Mouse (Mus musculus): ENCODE data around the gene Nid1. TPM values are rescaled to one million over a fixed set of nuclear protein-coding genes. Genes with fewer than 3 reads are reported as not detected.
"Not testable (repeated sequence)": the region's sequence is repeated elsewhere in the genome, so short reads cannot be mapped to it uniquely, and the experiment has no call there.

Gene Nid1
- polyA plus RNA-seq, 1 experiment from 2014 or later = 75.8 TPM

DNA sequence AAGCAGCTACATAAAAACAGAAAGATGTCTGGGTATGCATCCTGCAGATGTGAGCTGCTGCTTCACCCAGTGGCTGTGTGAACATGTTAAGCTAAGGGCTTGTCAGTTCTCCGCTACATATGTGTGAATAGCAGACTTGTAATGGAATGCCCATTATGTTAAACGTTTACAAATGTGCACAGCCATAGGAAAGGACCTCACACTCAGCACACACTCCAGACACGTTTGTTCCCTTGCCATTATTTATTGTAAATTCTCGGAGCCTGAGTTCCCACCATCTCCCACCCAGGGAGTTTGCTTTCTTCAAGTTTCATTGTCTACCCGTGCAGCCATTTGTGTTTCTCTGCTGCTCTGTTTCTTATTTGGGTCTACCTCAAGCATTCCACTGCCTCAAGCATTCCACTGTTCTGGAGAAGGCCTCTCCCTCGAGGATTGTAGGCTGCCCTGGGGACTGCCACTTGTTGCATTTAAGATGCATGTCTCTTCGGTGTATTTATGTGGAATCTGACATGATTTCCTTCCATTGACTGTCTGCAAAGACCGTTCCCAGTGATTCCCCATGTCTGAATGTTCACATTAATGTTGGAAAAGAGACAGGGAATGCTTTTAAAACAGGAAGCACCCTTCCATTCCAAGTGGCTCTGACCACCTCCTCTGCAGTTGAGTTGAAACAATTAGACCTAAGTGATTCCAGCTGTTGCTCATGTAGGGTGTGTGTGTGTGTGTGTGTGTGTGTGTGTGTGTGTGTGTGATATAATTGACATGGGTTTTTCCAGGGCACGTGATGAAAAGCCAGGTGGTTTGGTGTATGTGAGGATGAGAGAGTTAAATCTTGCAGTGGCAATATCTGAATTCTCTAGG is 18.5 kb downstream of the Nid1 start:
- not testable (repeated sequence) for H3K9ac ChIP-seq; H3K36me3 ChIP-seq; H3K4me3 ChIP-seq; H3K4me1 ChIP-seq (replicated peaks); ATAC-seq (replicated peaks; ENCODE audit: insufficient number of reproducible peaks, insufficient read depth, low FRiP score, low read depth); H3K27ac ChIP-seq; H3K4me2 ChIP-seq; H3K9me3 ChIP-seq (replicated peaks); H3K27me3 ChIP-seq
- 46% methylated on average over 9 of the region's 9 CpGs for WGBS

DNA sequence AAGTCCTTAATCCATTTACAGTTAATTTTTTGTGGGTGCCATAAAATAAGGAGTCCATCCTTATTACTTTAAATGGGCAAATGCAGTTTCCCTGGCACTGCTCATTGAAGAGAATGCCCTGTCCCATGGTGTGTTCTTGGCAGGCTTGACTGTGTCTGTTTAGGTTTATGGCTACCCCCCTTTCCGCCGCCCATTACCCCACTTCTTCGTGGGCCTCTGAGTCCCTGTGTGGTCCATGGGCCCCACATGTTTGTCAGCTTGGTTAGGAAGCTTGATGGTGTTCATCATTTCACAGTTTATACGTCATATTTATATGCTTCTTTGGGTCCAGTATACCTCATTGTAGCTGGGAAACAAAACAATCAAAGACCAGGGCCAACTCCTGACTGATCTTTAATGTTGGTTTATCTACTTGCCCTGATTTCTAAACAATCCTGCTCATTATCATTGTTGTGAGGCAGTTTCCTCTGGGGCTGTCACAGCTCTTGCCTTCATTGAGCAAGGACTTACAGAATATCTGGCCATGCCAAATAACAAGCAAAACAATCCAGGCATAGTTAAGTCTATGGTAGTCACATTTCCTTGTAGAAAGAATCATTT is 20.9 kb downstream of the Nid1 start:
- Histone ChIP-seq H3K4me2 (no peak overlapping the region), H3K27me3 (no peaks in the 10 kb centered on the region), H3K36me3 (no peaks in the 10 kb centered on the region), H3K4me3 (no peak overlapping the region), H3K9me3 (replicated peaks) (no peaks in the 10 kb centered on the region), H3K27ac (no peak overlapping the region), H3K9ac (no peak overlapping the region), H3K4me1 (replicated peaks) (peaks cover 7% of the 10 kb centered on the region; the same call in 1 of the 2 replicates)
- WGBS = 72% methylated on average over 4 of the region's 4 CpGs
- ATAC-seq (replicated peaks; ENCODE audit: insufficient number of reproducible peaks, insufficient read depth, low FRiP score, low read depth) = no peak

DNA sequence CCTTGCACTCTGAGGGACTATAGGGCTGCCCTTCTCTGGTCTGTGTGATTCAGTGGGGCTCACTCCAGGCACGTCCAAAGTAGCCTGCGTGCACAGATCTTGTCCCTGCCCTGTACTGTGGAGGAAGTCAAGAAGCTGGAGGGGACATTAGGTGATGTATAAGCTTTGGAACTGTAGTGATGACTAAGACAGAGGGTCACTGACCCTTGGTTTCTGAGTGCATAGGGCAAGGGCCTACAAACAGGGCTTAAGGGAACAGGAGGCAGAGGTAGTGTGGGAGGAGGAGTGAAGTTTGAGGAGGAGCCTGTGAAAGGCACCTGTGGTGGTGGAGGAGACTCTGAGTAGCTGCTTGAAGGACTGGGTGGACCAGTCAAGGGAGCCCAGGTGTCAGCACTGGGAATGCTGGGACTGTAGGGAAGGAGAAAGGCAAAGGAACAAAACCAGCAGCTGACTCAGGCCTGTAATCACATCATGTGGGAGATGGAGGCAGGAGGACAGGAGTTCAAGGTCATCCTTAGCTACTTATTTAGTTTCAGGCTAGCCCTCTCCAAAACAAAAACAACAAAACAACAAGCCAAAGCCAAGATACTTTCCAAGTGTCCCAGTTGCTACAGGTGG is 23.3 kb downstream of the Nid1 start:
- WGBS = 82% methylated on average over 2 of the region's 2 CpGs
- Histone ChIP-seq H3K9me3 (replicated peaks) (no peaks in the 10 kb centered on the region), H3K4me3 (no peak overlapping the region), H3K4me1 (replicated peaks) (peaks cover 16% of the 10 kb centered on the region), H3K36me3 (no peaks in the 10 kb centered on the region), H3K9ac (no peak overlapping the region), H3K27me3 (no peaks in the 10 kb centered on the region), H3K27ac (no peak overlapping the region), H3K4me2 (no peak overlapping the region)
- no peak for ATAC-seq (replicated peaks; ENCODE audit: insufficient number of reproducible peaks, insufficient read depth, low FRiP score, low read depth)

DNA sequence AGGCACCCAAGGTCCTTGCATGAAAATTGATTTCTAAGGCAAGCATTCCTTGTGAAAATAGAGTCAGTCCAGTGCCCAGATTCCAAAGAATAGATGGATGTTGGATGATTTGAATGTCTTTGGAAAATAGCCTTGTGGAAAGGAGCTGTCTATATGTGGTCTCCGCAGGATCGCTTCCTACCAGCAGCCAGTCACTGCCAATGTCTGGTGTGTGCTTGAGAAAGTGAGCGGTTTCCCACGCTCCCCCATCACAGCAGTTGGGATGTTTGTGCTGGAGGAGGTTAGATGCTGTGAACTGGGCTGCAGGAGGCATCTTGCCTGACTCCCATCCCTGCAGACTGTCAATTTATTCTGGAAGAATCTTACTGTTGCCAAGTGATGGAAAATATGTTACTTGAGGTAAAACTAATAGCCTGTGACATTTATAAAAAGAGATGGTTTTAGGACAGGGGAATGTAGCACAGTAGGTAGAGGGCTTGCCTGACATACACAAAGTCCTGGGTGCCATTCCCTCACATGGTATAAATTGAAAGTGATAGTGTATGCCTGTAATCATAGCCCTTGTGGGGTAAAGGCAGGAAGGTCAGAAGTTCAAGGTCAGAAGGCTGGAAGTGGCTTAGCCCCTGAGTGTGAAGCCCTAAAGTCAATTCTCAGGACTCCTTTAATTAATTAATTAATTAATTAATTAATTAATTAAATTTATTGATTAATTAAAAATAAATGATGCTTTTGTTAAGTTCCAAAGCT is 24.3 kb downstream of the Nid1 start:
- Histone ChIP-seq H3K27ac (no peak overlapping the region), H3K4me2 (no peak overlapping the region), H3K4me3 (no peak overlapping the region), H3K36me3 (no peaks in the 10 kb centered on the region), H3K4me1 (replicated peaks) (peaks cover 16% of the 10 kb centered on the region), H3K9me3 (replicated peaks) (no peaks in the 10 kb centered on the region), H3K9ac (no peak overlapping the region), H3K27me3 (no peaks in the 10 kb centered on the region)
- 80% methylated on average over 4 of the region's 4 CpGs for WGBS
- ATAC-seq (replicated peaks; ENCODE audit: insufficient number of reproducible peaks, insufficient read depth, low FRiP score, low read depth) = no peak

DNA sequence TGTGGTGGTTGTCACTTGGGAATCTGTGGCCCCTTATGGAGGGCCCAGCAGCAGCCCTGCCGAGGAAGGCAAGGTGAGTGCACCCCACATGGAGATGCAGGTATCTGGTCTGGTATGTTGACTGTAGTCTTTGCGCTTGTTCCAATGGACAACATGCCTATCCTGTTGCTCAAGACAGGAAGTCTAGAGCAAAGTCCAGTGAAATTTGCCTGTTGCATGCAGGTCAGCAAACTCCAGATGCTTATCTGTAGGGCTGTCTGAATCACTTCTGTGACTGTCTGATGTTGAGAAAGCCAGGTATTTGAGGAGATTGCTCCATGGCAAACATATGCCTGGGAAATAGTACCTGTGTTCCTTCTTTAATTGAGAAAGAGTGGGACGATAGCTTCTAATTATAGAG is 26.6 kb downstream of the Nid1 start:
- Histone ChIP-seq H3K9ac (no peak overlapping the region), H3K27ac (no peak overlapping the region), H3K4me2 (peak overlapping the region; percentile 3; the same call in 1 of the 2 replicates), H3K36me3 (peaks cover 10% of the 10 kb centered on the region; the same call in 1 of the 2 replicates), H3K4me3 (no peak overlapping the region), H3K9me3 (replicated peaks) (no peaks in the 10 kb centered on the region), H3K4me1 (replicated peaks) (peaks cover 16% of the 10 kb centered on the region), H3K27me3 (no peaks in the 10 kb centered on the region)
- no peak for ATAC-seq (replicated peaks; ENCODE audit: insufficient number of reproducible peaks, insufficient read depth, low FRiP score, low read depth)
- WGBS = 70% methylated on average over 3 of the region's 3 CpGs

DNA sequence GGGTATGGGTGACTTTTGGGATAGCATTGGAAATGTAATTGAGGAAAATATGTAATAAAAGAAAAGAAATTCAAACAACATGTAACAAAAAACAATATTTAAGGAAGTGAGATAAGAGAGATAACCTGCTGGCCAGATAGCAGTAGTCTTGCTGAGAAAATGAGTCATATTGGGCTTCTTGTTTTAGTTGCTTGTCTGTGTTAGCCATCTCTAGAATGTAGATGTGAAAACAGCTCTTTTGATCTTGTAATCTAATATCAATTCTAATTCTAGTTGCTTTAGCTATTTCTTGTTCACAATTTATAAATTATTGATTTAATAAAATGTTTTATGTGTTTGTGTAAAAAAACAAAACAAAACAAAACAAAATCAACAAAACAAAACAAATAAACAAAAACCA is 29.9 kb downstream of the Nid1 start:
- H3K36me3 ChIP-seq = peaks cover 14% of the 10 kb centered on the region; the same call in 1 of the 2 replicates

DNA sequence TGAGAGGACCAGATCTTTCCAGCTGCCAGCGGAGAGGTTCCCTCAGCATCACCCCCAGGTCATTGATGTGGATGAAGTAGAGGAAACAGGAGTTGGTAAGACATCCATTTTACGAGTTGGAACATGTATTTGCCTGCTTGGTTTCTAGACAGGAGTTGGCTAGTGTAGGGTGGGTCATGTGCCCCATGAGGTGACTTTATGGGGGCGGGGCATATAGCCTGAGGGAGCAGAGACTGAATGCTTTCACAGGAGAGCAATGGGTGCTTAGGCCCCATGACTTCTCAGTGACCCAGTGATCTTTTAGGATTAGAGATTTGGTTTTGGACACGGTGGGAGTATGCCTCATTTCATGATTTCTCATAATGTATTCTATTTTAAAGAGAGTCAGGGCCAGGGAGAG is 31.2 kb downstream of the Nid1 start:
- Histone ChIP-seq H3K4me2 (no peak overlapping the region), H3K27ac (no peak overlapping the region), H3K4me1 (replicated peaks) (peaks cover 9% of the 10 kb centered on the region), H3K9ac (no peak overlapping the region), H3K27me3 (no peaks in the 10 kb centered on the region), H3K4me3 (no peak overlapping the region), H3K9me3 (replicated peaks) (no peaks in the 10 kb centered on the region), H3K36me3 (peaks cover 14% of the 10 kb centered on the region; the same call in 1 of the 2 replicates)
- WGBS = 76% methylated on average over 4 of the region's 4 CpGs
- ATAC-seq (replicated peaks; ENCODE audit: insufficient number of reproducible peaks, insufficient read depth, low FRiP score, low read depth) = no peak

More for the DNA sequence above, 29.9 kb downstream of the Nid1 start:
- not testable (repeated sequence) for H3K4me3 ChIP-seq; H3K9ac ChIP-seq; H3K9me3 ChIP-seq (replicated peaks); H3K27ac ChIP-seq; H3K4me2 ChIP-seq; ATAC-seq (replicated peaks; ENCODE audit: insufficient number of reproducible peaks, insufficient read depth, low FRiP score, low read depth); H3K27me3 ChIP-seq
- H3K4me1 ChIP-seq (replicated peaks) = peaks cover 12% of the 10 kb centered on the region

DNA sequence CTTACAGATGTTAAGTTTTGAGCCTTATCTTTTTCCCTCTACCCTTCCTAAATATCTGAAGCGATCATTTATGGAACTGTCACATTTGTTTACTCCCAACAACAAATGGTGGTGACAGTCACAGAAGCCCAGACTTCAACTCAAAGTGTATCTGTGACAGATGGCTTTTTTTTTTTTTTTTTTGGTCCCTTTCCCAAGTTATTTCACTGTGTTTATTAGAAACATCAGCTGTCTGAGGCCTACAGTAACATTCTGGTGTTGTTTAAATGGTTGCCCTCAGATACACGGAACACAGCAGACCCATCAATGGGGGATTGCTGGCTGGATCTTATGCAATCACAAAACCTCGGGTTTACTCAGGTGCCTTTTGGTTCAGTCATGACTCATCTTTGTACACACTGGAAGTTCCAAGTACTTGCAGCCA is 34.0 kb downstream of the Nid1 start:
- ATAC-seq (replicated peaks; ENCODE audit: insufficient number of reproducible peaks, insufficient read depth, low FRiP score, low read depth) = no peak
- Histone ChIP-seq H3K4me1 (replicated peaks) (no peaks in the 10 kb centered on the region), H3K4me2 (no peak overlapping the region), H3K27ac (no peak overlapping the region), H3K36me3 (peaks cover 22% of the 10 kb centered on the region; the same call in 1 of the 2 replicates), H3K9me3 (replicated peaks) (no peaks in the 10 kb centered on the region), H3K9ac (no peak overlapping the region), H3K4me3 (no peak overlapping the region), H3K27me3 (no peaks in the 10 kb centered on the region)
- WGBS = 65% methylated on average over 3 of the region's 3 CpGs

DNA sequence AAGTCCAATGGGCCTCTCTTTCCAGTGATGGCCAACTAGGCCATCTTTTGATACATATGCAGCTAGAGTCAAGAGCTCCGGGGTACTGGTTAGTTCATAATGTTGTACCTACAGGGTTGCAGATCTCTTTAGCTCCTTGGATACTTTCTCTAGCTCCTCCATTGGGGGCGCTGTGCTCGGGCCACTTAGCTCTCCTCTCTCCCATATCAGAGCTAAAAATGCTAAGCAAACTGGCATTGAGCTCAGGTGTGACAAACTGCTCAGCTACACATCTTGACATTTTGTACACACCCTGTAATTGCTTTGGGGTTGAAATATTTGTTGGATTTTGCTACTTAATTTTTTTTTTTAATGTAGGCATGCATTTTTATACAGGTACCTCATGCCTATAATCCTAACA is 37.1 kb downstream of the Nid1 start:
- ATAC-seq (replicated peaks; ENCODE audit: insufficient number of reproducible peaks, insufficient read depth, low FRiP score, low read depth); H3K9me3 ChIP-seq (replicated peaks); H3K4me1 ChIP-seq (replicated peaks); H3K27me3 ChIP-seq; H3K4me3 ChIP-seq; H3K27ac ChIP-seq; H3K4me2 ChIP-seq; H3K9ac ChIP-seq: not testable (repeated sequence)
- 76% methylated on average over 3 of the region's 3 CpGs for WGBS
- peaks cover 29% of the 10 kb centered on the region; the same call in 1 of the 2 replicates for H3K36me3 ChIP-seq

DNA sequence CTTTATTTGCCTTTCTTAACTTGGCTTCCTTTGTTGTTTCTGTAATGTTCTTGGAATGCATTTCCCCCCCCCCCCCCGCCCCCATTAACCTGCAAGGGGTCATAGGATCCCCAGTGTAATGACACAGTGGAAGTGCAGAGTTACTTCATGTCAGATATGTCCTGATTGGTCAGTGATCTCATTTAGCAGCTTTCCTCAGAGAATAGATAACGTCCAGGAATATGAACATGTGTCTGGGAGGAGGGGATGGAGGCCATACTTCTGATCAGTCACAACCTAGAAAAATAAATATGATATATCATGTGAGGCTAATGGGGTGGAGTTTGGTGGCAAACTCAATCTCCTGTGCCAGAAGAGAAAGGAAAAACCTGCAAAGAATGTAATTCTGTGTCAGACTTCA is 37.6 kb downstream of the Nid1 start:
- no peak for ATAC-seq (replicated peaks; ENCODE audit: insufficient number of reproducible peaks, insufficient read depth, low FRiP score, low read depth)
- H3K4me3 ChIP-seq = no peak overlapping the region
- WGBS = 44% methylated on average over 2 of the region's 2 CpGs
- H3K4me2 ChIP-seq = no peak overlapping the region
- H3K27me3 ChIP-seq = no peaks in the 10 kb centered on the region
- no peaks in the 10 kb centered on the region for H3K9me3 ChIP-seq (replicated peaks)
- H3K27ac ChIP-seq = no peak overlapping the region
- no peak overlapping the region for H3K9ac ChIP-seq
- no peaks in the 10 kb centered on the region for H3K4me1 ChIP-seq (replicated peaks)
- H3K36me3 ChIP-seq = peaks cover 29% of the 10 kb centered on the region; the same call in 1 of the 2 replicates

DNA sequence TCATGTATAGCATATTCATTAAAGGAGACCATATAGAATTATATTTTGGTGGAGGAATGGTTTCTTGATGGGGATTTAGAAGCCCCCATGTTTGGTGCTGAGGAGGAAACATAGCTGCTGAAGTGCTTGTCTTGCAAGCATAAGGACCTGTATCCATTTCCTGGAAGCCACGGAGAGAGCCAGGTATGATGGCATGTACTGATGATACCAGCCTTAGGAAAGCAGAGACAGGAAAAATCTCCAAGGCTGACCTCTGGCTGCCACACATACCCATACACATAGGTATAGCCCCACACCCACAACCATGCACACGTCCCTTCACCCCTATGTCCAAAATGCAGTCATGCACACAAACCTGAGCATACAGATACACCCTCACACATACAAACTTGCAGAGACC is 39.2 kb downstream of the Nid1 start:
- H3K36me3 ChIP-seq = peaks cover 26% of the 10 kb centered on the region; the same call in 1 of the 2 replicates
- H3K9me3 ChIP-seq (replicated peaks) = no peaks in the 10 kb centered on the region
- no peaks in the 10 kb centered on the region for H3K4me1 ChIP-seq (replicated peaks)
- H3K4me3 ChIP-seq = no peak overlapping the region
- H3K27me3 ChIP-seq = no peaks in the 10 kb centered on the region
- WGBS = 89% methylated on average over 2 of the region's 2 CpGs
- H3K27ac ChIP-seq = no peak overlapping the region
- no peak for ATAC-seq (replicated peaks; ENCODE audit: insufficient number of reproducible peaks, insufficient read depth, low FRiP score, low read depth)
- no peak overlapping the region for H3K4me2 ChIP-seq
- no peak overlapping the region for H3K9ac ChIP-seq

Data from heart, embryonic 15.5 days (tissue).